Mouse (Mus musculus) liver, postnatal 0 days (tissue): ENCODE measurements around the gene Ubap1.

ENCODE experiments used
- CTCF ChIP-seq: sonication (generic); IDR thresholded peaks from 2 replicates; pipeline ENCODE4 v1.5.1; 2016; ENCODE audit warnings: antibody characterized with exemption, low read depth
- EP300 ChIP-seq: IDR thresholded peaks from 2 replicates; pipeline ENCODE4 v1.6.1; 2016; ENCODE audit warnings: antibody characterized with exemption, low read depth, mild to moderate bottlenecking

GRCm38 (mm10) chr4:41407353-41407752, 58.6 kb downstream of the Ubap1 start:
- TF ChIP-seq CTCF, result no peak
- no peak for TF ChIP-seq EP300
